Mouse (Mus musculus) kidney, embryonic 15.5 days (tissue): ENCODE data around the gene Cul4b. TPM values are rescaled to one million over a fixed set of nuclear protein-coding genes. Genes with fewer than 3 reads are reported as not detected.
"Not testable (repeated sequence)": the region's sequence is repeated elsewhere in the genome, so short reads cannot be mapped to it uniquely, and the experiment has no call there.

Source experiments
- ATAC-seq: fragments of 200-750 bp; cut with Nextera tagmentation; replicated peaks from 2 replicates; pipeline ENCODE4 v1.8.0; 2017; ENCODE audit warnings: moderate TSS enrichment; ENCODE audit not compliant: low FRiP score
- H3K27ac ChIP-seq: fragments of 300-500 bp; sonication (generic); 2 replicates; pipeline ENCODE4 v1.5.1; 2015; ENCODE audit warnings: mild to moderate bottlenecking, inconsistent platforms
- H3K27me3 ChIP-seq: fragments of 300-500 bp; sonication (generic); 2 replicates; pipeline ENCODE4 v1.6.1; 2015; ENCODE audit warnings: inconsistent platforms
- H3K36me3 ChIP-seq: fragments of 300-500 bp; sonication (generic); 2 replicates; pipeline ENCODE4 v1.6.1; 2015; ENCODE audit warnings: inconsistent platforms
- H3K4me1 ChIP-seq: fragments of 300-500 bp; sonication (generic); 2 replicates; pipeline ENCODE4 v1.6.1; 2015; ENCODE audit warnings: inconsistent platforms
- H3K4me2 ChIP-seq: fragments of 300-500 bp; sonication (generic); 2 replicates; pipeline ENCODE4 v1.6.1; 2015; ENCODE audit warnings: moderate library complexity, mild to moderate bottlenecking, inconsistent platforms
- H3K4me3 ChIP-seq: fragments of 300-500 bp; sonication (generic); replicated peaks from 2 replicates; pipeline ENCODE4 v1.5.1; 2015; ENCODE audit warnings: mild to moderate bottlenecking, inconsistent platforms
- H3K9ac ChIP-seq: fragments of 300-500 bp; sonication (generic); 2 replicates; pipeline ENCODE4 v1.6.1; 2015; ENCODE audit warnings: mild to moderate bottlenecking, inconsistent platforms
- H3K9me3 ChIP-seq: fragments of 300-500 bp; sonication (generic); replicated peaks from 2 replicates; pipeline ENCODE4 v1.6.1; 2016; ENCODE audit warnings: inconsistent platforms
- WGBS: fragments of 180-500 bp; shearing (Covaris S2); methylation state at CpG from one replicate; pipeline ENCODE4 v1.1.7; 2015; ENCODE audit warnings: mixed read lengths; 5-methylcytosine and 5-hydroxymethylcytosine counted together
- polyA plus RNA-seq: library from polyadenylated mRNA; unstranded; fragments of >200 nt; fragmentation: Nextera tagmentation; extraction: Ambion mirVana; gene quantifications from 2 replicates; pipeline ENCODE4 v1.2.1, GENCODE M21; 2015

Cul4b gene
- polyA plus RNA-seq, 1 experiment from 2014 or later, result 31.5 TPM

GRCm38 (mm10) chrX:38563941-38564541 lies 12.0 kb downstream of the Cul4b start:
- Histone ChIP-seq H3K4me3 (peak overlapping the region; percentile 55), H3K4me2 (peak overlapping the region; percentile 63), H3K9me3 (no peaks in the 10 kb centered on the region), H3K9ac (peak overlapping the region; percentile 59), H3K36me3 (peaks cover 21% of the 10 kb centered on the region), H3K27ac (peak overlapping the region; percentile 98), H3K27me3 (no peaks in the 10 kb centered on the region), H3K4me1 (0 out of 2 replicates have a peak, but pooled peaks cover 2% of the 10 kb centered on the region)
- WGBS, result 25% methylated on average over 12 of the region's 19 CpGs
- ATAC-seq, result no peak

- no peak for ATAC-seq
- H3K36me3 ChIP-seq, result peaks cover 12% of the 10 kb centered on the region; the same call in 1 of the 2 replicates
- no peak overlapping the region for H3K4me3 ChIP-seq
- no peaks in the 10 kb centered on the region for H3K4me1 ChIP-seq
- no peak overlapping the region for H3K9ac ChIP-seq
- no peak overlapping the region for H3K4me2 ChIP-seq
- H3K27ac ChIP-seq, result no peak overlapping the region
- H3K9me3 ChIP-seq, result no peaks in the 10 kb centered on the region
- no peaks in the 10 kb centered on the region for H3K27me3 ChIP-seq
These were observed 22.7 kb downstream of the Cul4b start for GRCm38 (mm10) chrX:38553255-38553654.

- Histone ChIP-seq H3K4me3 (no peak overlapping the region), H3K9me3 (no peaks in the 10 kb centered on the region), H3K27ac (no peak overlapping the region), H3K9ac (no peak overlapping the region), H3K36me3 (no peaks in the 10 kb centered on the region), H3K4me1 (no peaks in the 10 kb centered on the region), H3K4me2 (no peak overlapping the region), H3K27me3 (no peaks in the 10 kb centered on the region)
- 4% methylated on average over 7 of the region's 7 CpGs for WGBS
- no peak for ATAC-seq
These were observed 61.4 kb downstream of the Cul4b start for GRCm38 (mm10) chrX:38514556-38514955.

- H3K36me3 ChIP-seq, result no peaks in the 10 kb centered on the region
- WGBS, result 93% methylated on average over 14 of the region's 14 CpGs
These were observed 71.2 kb downstream of the Cul4b start for GRCm38 (mm10) chrX:38504846-38505245.

GRCm38 (mm10) chrX:38502182-38502581 lies 73.8 kb downstream of the Cul4b start:
- not testable (repeated sequence) for H3K9me3 ChIP-seq, H3K4me2 ChIP-seq, ATAC-seq, H3K9ac ChIP-seq, H3K27ac ChIP-seq, H3K36me3 ChIP-seq, H3K4me3 ChIP-seq, H3K27me3 ChIP-seq, H3K4me1 ChIP-seq
- 73% methylated on average over 5 of the region's 5 CpGs for WGBS

More at GRCm38 (mm10) chrX:38504846-38505245, 71.2 kb downstream of the Cul4b start:
- Histone ChIP-seq H3K4me1 (no peaks in the 10 kb centered on the region), H3K9ac (no peak overlapping the region), H3K9me3 (no peaks in the 10 kb centered on the region), H3K4me2 (no peak overlapping the region), H3K4me3 (no peak overlapping the region), H3K27me3 (no peaks in the 10 kb centered on the region), H3K27ac (no peak overlapping the region)
- ATAC-seq, result no peak

GRCm38 (mm10) chrX:38485464-38485863 lies 90.5 kb downstream of the Cul4b start:
- not testable (repeated sequence) for H3K4me1 ChIP-seq, ATAC-seq, H3K9ac ChIP-seq, H3K27me3 ChIP-seq, H3K36me3 ChIP-seq, H3K4me3 ChIP-seq, H3K9me3 ChIP-seq, H3K27ac ChIP-seq
- H3K4me2 ChIP-seq, result peak overlapping the region; percentile 40
- WGBS, result 34% methylated on average over 20 of the region's 20 CpGs

Other genes starting within 250 kb of the Cul4b start
- gene Lamp2, start 119.7 kb downstream of the Cul4b start, polyA plus RNA-seq, result 154 and 157 TPM in 2 replicates
- gene Mcts1, start 24.4 kb upstream of the Cul4b start, polyA plus RNA-seq, result 84.3 and 91.2 TPM in 2 replicates
- gene C1galt1c1, start 58.9 kb upstream of the Cul4b start, polyA plus RNA-seq, result 32.5 and 39.4 TPM in 2 replicates
- not detected in 2 replicates for gene 6030498E09Rik, start 196.5 kb upstream of the Cul4b start, polyA plus RNA-seq